Mouse (Mus musculus): ENCODE measurements around the gene 9930111J21Rik1. TPM values are rescaled to one million over a fixed set of nuclear protein-coding genes. Genes with fewer than 3 reads are reported as not detected.
"Not testable (repeated sequence)": the region's sequence is repeated elsewhere in the genome, so short reads cannot be mapped to it uniquely, and the experiment has no call there.

9930111J21Rik1 gene
- polyA plus RNA-seq, 1 experiment from 2014 or later, result 0.28 TPM

GRCm38 (mm10) chr11:48900654-48901566 lies 78.3 kb downstream of the 9930111J21Rik1 start:
- 80% methylated on average over 6 of the region's 6 CpGs for WGBS
- not testable (repeated sequence) for H3K27ac ChIP-seq

DNA sequence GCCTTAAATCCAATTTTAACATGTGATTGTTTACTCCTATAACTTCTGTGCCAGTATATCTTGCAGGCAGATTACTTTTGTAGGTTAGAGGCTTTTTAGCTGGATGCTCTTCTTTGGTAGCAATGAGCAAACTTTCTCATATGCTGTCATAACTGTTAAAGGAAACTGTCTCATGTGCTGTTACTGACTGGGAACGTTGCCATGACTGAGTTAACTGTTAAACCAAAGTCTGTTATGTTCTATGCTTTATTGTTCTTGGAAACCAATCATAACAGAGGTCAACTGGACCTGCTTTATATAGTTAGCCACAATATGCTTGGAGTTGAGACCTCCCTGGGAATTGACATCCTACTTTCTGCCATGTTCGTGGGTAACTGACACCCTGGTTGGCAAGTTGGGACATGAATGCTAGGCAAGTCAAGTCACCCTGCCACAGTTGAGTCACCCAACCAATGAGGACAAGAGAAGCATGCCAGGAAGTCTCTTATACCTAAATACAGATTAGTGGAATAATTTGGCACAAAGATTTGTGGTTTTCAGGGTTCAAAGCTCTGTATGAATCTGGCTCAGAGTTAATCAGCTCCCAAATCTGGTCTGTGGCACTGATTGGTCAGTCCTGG lies 80.3 kb downstream of the 9930111J21Rik1 start:
- no peak for DNase-seq (ENCODE audit: low spot score)
- WGBS, result 79% methylated on average over 2 of the region's 2 CpGs
- H3K4me1 ChIP-seq, result no peaks in the 10 kb centered on the region
- no peaks in the 10 kb centered on the region for H3K9me3 ChIP-seq (replicated peaks)
- H3K36me3 ChIP-seq, result no peaks in the 10 kb centered on the region
- no peaks in the 10 kb centered on the region for H3K27me3 ChIP-seq (ENCODE audit: low read depth, poor library complexity, severe bottlenecking)
- H3K4me3 ChIP-seq, result no peak overlapping the region
- no peak overlapping the region for H3K27ac ChIP-seq

More at GRCm38 (mm10) chr11:48900654-48901566, 78.3 kb downstream of the 9930111J21Rik1 start:
- H3K27me3 ChIP-seq (ENCODE audit: low read depth, poor library complexity, severe bottlenecking); H3K4me3 ChIP-seq; H3K4me1 ChIP-seq; H3K36me3 ChIP-seq; H3K9me3 ChIP-seq (replicated peaks); DNase-seq (ENCODE audit: low spot score): not testable (repeated sequence)

Other genes with a start within 250 kb of the 9930111J21Rik1 start
- gene Rack1, start 179.1 kb downstream of the 9930111J21Rik1 start, polyA plus RNA-seq (2016; fragmentation: Nextera tagmentation; extraction: Ambion mirVana), result 818 and 973 TPM in 2 replicates
- gene Trim41, start 162.0 kb downstream of the 9930111J21Rik1 start, polyA plus RNA-seq (2016; fragmentation: Nextera tagmentation; extraction: Ambion mirVana), result 4.2 and 6.1 TPM in 2 replicates
- gene Trim7, start 153.3 kb downstream of the 9930111J21Rik1 start, polyA plus RNA-seq (2016; fragmentation: Nextera tagmentation; extraction: Ambion mirVana), result 0.70 TPM in 1 of 2 replicates, not detected in the other
- 2.9 and 5.1 TPM in 2 replicates for gene Gm12184, start 152.7 kb downstream of the 9930111J21Rik1 start, polyA plus RNA-seq (2016; fragmentation: Nextera tagmentation; extraction: Ambion mirVana)
- gene Irgm1, start 107.7 kb downstream of the 9930111J21Rik1 start, polyA plus RNA-seq (2016; fragmentation: Nextera tagmentation; extraction: Ambion mirVana), result 1.0 and 1.4 TPM in 2 replicates
- gene Gm5431, start 77.2 kb downstream of the 9930111J21Rik1 start, polyA plus RNA-seq (2016; fragmentation: Nextera tagmentation; extraction: Ambion mirVana), result not detected in 2 replicates
- gene Psme2b, start 33.2 kb downstream of the 9930111J21Rik1 start, polyA plus RNA-seq (2016; fragmentation: Nextera tagmentation; extraction: Ambion mirVana), result 1.1 and 2.5 TPM in 2 replicates
- not detected in 2 replicates for gene Olfr56, start 509 bp downstream of the 9930111J21Rik1 start, polyA plus RNA-seq (2016; fragmentation: Nextera tagmentation; extraction: Ambion mirVana)
- gene Gm12185, start 12.8 kb upstream of the 9930111J21Rik1 start, polyA plus RNA-seq (2016; fragmentation: Nextera tagmentation; extraction: Ambion mirVana), result not detected in 2 replicates
- gene Tgtp1, start 14.8 kb upstream of the 9930111J21Rik1 start, polyA plus RNA-seq (2016; fragmentation: Nextera tagmentation; extraction: Ambion mirVana), result not detected in 2 replicates
- gene 9930111J21Rik2, start 71.8 kb upstream of the 9930111J21Rik1 start, polyA plus RNA-seq (2016; fragmentation: Nextera tagmentation; extraction: Ambion mirVana), result 0.11 and 0.13 TPM in 2 replicates
- gene Tgtp2, start 84.8 kb upstream of the 9930111J21Rik1 start, polyA plus RNA-seq (2016; fragmentation: Nextera tagmentation; extraction: Ambion mirVana), result not detected in 2 replicates
- 0.45 and 0.49 TPM in 2 replicates for gene Ifi47, start 97.2 kb upstream of the 9930111J21Rik1 start, polyA plus RNA-seq (2016; fragmentation: Nextera tagmentation; extraction: Ambion mirVana)
- not detected in 2 replicates for gene Olfr1396, start 135.5 kb upstream of the 9930111J21Rik1 start, polyA plus RNA-seq (2016; fragmentation: Nextera tagmentation; extraction: Ambion mirVana)
- not detected in 2 replicates for gene Olfr1395, start 162.9 kb upstream of the 9930111J21Rik1 start, polyA plus RNA-seq (2016; fragmentation: Nextera tagmentation; extraction: Ambion mirVana)
- gene Olfr1394, start 175.0 kb upstream of the 9930111J21Rik1 start, polyA plus RNA-seq (2016; fragmentation: Nextera tagmentation; extraction: Ambion mirVana), result not detected in 2 replicates
- gene Btnl9, start 207.8 kb upstream of the 9930111J21Rik1 start, polyA plus RNA-seq (2016; fragmentation: Nextera tagmentation; extraction: Ambion mirVana), result 0.34 TPM in 1 of 2 replicates, not detected in the other
- 34.6 and 48.3 TPM in 2 replicates for gene Zfp62, start 223.9 kb upstream of the 9930111J21Rik1 start, polyA plus RNA-seq (2016; fragmentation: Nextera tagmentation; extraction: Ambion mirVana)

Data from limb, embryonic 10.5 days (tissue).